Mouse (Mus musculus): ENCODE results near the gene Rps16. TPM values are rescaled to one million over a fixed set of nuclear protein-coding genes. Genes with fewer than 3 reads are reported as not detected.

The Rps16 gene
- total RNA-seq (2021), result 100 to 1,000 TPM; 540 to 612 TPM
- long read RNA-seq, experiment 1, transcript Rps16-201 (5 exons, 1,109 nt), result major isoform, 172 of 172 reads
- long read RNA-seq, experiment 1, partial matches to known transcripts, result 0 of 172 reads
- long read RNA-seq, experiment 1, other reads (novel, unspliced or antisense), result 0 of 172 reads
- long read RNA-seq, experiment 2, transcript Rps16-201 (5 exons, 1,109 nt), result major isoform, 201 of 205 reads
- long read RNA-seq, experiment 2, partial matches to known transcripts, result 1 of 205 reads
- long read RNA-seq, experiment 2, other reads (novel, unspliced or antisense), result 3 of 205 reads

DNA sequence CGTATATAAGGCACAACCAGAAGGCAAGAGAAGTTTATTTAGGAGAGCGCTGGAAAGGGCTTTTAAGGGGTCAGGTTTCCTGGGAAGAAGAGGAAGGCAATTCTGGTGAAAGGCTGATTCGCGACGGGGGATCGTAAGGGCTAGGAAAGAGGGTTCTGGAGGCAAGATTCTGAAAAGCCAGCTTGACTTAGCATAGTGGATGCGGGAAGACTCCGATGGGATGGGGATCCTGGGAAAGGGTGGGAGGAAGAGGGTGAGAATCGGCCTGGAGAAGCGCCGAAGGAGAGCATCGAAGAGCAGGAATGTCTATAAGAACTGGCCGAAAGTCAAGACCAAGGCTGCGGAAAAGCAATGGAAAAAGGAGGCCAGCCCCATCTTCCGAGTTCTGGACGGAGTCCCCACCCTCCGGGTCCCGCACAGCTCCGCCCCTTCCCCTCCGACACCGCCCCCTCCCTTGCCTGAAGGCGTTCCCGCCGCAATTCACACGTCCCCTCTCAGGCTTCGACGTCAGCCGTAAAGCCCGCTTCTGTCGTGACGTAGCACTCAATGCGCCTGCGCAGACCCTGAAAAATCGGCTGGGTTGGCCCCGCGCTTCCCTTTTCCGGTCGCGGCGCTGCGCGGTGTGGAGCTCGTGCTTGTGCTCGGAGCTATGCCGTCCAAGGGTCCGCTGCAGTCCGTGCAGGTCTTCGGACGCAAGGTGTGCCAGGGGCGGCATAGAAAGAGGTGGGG, at the start of gene Rps16:
Rps16 (plus strand) TSS at position 498 of the 729 bp plus-strand sequence.
- DNase-seq, result peak; percentile 99

DNA sequence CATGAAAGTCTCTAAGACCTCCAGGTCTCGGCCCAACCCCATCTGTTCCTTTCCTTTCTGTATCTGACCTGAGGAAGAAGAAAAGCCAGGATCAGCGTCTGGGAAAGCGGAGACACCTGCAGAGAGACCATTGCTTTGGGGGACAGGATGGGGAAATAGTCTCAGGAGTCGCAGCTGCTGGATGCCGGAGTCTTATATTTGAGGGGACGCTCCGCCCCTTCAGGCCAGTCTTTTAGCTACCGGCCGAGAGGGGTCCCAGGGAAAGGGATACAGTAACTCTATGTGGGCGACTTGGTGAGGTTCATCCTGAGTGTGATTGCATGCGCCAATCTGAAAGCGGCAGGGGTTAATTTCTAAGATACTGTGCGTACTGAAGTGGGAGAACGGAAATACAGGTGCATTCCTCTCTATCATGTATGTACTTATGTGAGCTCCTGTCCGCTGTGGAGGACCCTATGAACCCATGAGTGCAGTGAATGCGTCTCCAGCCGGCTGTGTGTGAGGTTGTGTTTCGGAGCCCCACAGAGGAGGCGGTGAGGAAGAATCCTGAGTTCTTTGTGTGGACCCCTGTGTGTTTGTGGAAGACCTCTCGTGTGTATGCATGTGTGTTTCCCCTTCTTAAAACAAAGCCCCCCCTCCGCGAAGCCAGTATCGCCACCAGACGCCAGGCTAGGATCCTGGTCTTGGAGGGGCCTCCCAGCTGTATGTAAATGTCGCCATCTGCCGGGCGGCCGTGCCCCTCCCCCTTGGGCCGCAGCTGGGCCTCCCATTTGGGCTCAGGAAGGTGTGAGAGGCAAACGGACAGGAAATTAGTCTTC, 48.6 kb upstream of the Rps16 start, which contains the start of gene Dll3:
Dll3 (minus strand) TSS at position 623 of the 818 bp plus-strand sequence.
- intact Hi-C loops (cut with DNase I), result loop anchor here (2.0 to 5.0 kb wide), 3 partner anchors 25 to 250 kb away; partner anchors contain the start of genes Eid2b and Psmc4
- peak; percentile 64 to 78 for DNase-seq

More for the DNA sequence above, at the start of gene Rps16:
- intact Hi-C loops (cut with DNase I), result no loop called here

DNA sequence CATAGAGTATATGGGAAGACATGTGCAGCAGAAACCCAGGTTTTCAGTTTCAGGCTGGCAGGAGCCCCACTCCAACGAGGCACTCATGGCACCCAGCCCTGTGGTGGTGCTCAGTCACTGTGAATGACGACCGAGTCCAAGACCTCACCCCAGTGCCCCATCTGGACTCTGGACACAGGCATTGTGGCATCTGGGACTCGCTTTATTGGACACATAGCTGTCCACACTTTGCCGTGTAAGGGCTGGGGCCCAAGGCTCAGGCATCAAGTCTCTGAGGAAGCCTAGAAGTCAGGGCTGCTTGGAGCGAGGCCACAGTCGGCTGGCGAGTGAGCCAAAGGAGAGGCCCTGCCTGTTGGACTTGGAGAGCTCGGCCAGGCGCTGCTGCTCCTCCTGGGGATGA, 44.8 kb upstream of the Rps16 start:
- intact Hi-C loops (cut with DNase I), result no loop called here
- no peak for DNase-seq

DNA sequence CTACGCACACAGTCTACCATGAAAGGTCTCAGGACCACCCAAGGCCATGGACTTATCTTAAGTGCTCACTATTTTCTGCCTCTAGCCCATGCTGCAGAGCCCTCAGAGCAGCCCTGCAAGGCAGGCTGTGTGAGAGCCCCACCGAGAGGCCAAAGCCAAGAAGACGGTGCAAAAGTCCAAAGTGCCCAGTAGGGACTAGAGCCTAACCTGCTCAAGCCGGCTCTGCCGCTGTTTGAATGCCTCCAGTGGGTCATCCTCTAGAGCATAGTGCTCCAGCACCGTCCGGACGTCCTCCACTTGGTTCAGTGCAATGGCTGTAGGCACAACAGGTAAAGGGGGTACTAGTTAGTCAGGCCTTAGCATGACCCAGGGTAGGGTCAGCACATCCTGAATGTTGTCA, 44.2 kb upstream of the Rps16 start:
- DNase-seq, result no peak
- intact Hi-C loops (cut with DNase I), result no loop called here

DNA sequence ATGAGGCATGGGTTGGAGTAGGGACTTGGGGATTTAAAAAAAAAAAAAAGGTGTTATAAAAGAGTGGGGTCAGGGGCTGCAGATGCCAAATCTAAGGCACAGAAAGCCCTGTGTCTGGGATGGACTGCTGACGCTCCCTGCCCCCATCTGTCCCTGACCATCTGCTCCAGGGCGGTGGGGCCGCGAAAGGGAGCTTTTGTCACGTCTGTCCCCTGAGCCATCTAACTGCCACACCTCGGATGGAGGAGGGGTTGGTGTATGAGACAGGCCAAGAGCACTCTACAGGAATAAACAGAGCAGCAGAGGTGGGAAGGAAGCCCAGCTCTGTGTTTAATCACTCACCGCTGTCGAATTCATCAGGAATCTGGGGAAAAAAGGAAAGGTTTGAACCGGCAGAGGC, 40.7 kb upstream of the Rps16 start:
- intact Hi-C loops (cut with DNase I), result no loop called here

DNA sequence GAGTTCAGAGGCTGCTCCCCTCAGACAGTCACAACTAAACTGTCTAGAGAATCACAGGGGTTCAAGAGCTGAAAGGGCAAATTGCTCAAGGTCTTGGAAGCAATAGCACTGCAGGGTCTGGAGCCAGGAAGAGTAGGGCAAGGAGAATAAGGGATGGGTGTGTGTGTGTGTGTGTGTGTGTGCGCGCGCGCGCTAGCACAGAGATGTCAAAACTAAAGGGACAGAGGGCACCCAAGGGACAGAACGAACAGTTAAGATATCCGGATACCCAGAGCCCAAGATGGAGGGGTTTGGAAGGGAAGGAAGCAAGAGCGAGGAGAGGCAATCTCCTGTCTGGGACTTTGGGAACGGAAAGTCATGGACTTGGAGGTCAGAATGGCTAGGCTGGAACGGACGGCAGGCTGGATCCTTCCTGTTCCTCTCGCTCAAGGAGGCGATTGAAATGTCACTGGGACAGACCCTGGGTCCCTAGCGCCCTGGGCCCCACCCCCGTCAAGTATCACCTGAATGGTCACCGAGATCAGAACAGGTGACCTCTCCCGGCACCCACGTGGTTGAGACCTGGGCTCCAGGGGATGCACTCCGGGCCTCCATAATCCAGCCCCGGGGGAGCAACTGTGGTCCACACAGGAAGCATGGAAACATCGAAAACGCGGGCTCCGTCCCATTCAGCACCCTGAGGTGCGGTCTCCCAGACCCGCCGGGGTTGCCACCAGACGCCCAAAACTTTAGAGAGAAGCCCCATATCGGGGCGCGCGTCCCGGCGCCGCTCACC, 39.1 kb upstream of the Rps16 start:
- intact Hi-C loops (cut with DNase I), result no loop called here
- DNase-seq, result no peak

More for the DNA sequence above, 40.7 kb upstream of the Rps16 start:
- DNase-seq, result no peak

DNA sequence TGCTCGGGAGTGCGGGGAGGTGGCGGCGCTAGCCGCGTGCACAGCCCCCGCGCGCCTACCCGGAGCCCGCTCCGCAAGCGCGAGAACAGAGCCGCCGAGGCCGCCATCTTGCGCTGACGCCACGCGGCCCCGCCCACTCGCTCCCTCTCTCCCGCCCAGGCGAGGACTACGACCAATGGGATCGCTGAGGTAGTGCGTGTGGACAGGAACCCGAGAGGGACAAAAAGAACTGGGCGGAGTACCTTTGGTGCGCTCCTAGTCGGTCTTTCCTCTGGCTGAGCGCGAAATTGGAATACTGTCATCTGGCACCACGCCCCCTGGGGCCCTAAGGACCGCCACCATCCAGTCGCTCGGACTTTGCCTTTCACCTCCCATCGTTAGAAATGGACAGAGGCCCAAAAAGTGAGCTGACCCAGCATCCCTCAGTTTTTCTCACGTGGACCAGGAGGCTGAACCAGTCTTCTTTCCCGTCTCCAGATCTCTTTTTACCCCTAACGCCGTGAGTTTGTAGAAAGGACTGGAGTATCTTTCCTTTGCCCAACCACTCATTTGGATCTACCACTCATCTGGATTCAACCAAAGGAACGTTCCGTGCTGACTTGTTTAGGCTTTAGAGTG, 38.4 kb upstream of the Rps16 start, which contains the start of gene Timm50:
Timm50 (minus strand) TSS at position 147 of the 618 bp plus-strand sequence.
- peak; percentile 97 to 98 for DNase-seq
- intact Hi-C loops (cut with DNase I), result no loop called here

DNA sequence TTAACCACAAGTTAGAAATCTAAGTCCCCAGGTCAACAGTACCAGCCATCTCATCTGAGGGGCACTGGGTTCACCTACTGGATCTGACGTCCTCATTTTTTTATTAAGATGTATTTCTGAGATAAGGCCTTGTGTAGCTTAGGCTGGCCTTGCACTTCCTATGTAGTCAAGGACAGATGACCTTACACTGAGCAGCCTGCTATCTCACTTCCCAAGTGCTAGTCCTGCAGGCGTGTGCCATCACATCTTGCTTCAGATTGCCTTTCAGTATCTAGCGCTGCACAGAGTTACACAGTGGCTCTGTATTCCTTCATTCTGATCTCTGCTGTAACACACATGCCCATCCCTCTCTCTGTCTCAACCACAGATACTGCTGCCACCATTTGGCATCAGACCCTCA, 32.4 kb upstream of the Rps16 start:
- intact Hi-C loops (cut with DNase I), result no loop called here

DNA sequence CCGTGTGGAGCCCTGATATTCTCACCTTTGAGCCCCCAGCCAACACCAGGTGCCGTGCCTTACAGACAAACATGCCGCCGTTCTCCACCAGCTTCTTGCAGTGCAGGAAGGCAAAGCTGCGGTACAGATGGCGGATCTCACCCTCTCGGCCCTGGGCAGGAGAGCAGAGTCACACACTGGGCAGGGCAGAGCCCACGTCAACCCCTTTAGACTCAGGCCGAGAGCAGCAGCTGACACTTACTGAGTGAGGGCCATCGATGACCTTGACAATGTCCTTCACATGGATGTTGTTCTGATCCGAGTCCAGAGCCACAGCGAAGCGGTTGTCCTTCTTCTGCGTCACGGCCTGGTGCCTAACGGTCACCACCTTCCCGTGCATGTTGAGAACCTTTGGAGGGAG, 31.7 kb upstream of the Rps16 start:
- intact Hi-C loops (cut with DNase I), result no loop called here
- no peak for DNase-seq

More for the DNA sequence above, 32.4 kb upstream of the Rps16 start:
- no peak for DNase-seq

DNA sequence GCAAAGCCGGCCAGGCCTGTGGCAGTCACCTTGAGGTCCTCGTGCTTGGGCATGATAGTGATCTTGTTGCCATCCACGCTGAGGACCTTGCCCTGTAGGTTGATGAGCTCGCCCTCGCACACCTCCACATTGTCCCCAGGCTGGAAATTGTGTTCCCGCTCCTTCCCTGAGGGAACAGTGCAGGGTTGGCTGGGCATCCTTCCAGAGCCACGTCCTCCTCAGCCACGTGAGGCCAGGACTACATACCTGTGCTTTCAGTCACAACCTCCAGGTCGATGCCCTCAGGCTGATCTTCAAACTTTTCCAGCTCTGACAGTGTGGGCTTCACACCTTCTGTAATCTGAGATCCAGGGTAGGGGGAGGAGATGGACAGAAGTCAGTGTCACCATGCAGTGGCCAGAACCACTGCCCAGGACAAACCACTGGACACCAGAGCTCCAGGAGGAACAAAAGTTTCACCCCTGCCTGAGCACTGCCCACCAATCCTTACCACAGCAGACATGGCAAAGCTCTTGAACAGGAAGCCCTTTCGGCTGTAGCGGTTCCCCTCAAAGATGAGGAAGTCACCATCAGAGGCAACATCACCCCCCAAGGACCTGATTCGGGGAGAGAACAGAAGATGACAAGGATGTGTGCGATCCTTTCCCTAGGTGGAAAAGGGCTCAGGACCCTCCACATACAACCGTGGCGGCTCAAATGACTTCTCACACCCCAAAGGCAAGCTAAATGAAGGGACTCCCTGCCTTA, 28.3 kb upstream of the Rps16 start:
- intact Hi-C loops (cut with DNase I), result no loop called here
- no peak for DNase-seq

DNA sequence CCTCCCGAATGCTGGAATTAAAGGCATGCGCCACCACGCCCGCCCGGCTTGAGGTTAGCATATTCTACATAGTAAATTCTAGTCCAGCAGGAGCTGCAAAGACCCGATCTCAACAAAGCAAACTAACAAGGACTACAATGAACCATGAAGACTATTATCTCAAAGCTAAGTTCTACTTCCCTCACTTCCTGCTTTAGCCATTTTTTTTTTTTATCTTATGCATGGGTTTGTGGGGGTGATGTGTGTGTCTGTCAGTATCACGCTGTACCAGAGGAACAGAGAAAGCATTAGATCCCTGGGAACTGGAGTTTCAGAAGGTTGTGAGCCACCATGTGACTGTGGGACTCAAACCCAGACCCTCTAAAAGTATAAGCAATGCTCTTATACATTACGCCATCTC, 25.2 kb upstream of the Rps16 start:
- intact Hi-C loops (cut with DNase I), result no loop called here

DNA sequence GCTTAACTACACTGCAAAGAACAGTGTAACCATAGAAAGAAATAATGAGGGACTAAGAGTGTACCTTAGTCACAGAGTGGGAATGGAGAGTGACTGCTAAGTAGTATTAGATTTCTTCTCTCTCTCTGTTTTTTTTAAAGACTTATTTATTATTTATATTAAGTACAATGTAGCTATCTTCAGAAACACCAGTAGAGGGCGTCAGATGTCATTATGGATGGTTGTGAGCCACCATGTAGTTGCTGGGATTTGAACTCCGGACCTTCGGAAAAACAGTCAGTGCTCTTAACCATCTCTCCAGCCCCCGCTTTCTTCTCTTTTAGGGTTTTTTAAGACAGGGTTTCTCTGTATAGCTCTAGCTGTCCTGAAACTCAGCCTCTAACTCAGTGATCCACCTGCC, 24.0 kb upstream of the Rps16 start:
- DNase-seq, result no peak
- intact Hi-C loops (cut with DNase I), result no loop called here

More for the DNA sequence above, 25.2 kb upstream of the Rps16 start:
- no peak for DNase-seq

DNA sequence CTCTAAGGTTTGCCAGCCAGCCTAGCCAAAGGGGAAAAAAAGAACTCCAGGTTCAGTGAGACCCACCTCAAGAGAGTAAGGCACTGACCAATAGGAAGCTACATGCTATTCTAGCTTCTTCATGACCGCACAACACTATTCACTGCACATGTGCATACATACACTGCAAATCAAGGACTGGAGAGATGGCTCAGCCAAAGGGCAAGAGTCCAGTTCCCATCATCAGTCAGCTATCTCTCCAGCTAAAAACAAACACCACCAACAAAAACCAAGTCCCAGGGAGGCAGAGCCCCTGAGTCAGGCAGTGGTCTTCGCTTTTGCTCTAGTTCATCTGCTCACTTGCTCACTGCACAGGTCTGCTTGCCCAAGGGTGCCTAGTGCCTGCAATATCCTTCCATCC, 22.2 kb upstream of the Rps16 start:
- DNase-seq, result no peak

DNA sequence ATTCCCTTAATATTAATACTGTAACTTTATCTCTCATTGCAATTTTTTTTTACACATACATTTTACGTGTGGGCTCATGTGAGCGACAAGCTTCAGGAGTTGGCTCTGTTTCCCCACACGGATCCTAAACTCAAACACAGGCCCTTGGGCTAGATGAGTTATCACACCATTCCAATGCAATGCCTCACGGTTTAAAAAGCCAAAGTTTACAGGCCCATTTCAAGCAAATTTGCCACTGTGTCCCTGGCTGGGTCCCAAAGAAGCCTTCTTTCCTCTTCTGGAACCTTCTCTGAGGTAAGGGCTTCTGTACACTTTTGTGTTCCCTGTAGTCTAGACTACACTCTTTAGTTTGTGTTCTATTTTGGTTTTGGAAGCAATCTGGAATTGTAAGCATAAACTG, 15.9 kb upstream of the Rps16 start:
- DNase-seq, result no peak
- intact Hi-C loops (cut with DNase I), result no loop called here

More for the DNA sequence above, 22.2 kb upstream of the Rps16 start:
- intact Hi-C loops (cut with DNase I), result no loop called here

DNA sequence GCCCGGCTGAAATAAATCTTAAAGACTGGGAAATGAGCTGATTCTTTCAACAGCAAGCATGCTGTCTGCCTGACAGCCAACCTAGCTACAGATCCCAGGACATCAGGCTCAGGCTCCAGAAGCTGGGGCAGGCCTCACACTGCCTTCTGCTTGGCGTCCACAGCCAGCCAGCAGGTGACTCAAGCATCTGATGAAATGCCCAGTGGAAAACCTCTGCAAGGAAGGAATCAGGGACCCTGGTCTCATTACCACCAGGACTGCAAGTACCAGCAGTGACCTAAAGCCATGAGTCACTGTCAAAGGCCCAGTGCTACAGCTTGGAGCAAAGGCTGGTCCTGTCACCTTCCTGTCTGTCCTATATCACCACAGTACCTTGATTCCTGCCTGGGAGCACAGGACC, 15.0 kb upstream of the Rps16 start:
- intact Hi-C loops (cut with DNase I), result loop anchor here (5.0 kb wide), 1 partner anchor 58 kb away; the partner anchor contains the start of gene Eid2b
- no peak for DNase-seq

DNA sequence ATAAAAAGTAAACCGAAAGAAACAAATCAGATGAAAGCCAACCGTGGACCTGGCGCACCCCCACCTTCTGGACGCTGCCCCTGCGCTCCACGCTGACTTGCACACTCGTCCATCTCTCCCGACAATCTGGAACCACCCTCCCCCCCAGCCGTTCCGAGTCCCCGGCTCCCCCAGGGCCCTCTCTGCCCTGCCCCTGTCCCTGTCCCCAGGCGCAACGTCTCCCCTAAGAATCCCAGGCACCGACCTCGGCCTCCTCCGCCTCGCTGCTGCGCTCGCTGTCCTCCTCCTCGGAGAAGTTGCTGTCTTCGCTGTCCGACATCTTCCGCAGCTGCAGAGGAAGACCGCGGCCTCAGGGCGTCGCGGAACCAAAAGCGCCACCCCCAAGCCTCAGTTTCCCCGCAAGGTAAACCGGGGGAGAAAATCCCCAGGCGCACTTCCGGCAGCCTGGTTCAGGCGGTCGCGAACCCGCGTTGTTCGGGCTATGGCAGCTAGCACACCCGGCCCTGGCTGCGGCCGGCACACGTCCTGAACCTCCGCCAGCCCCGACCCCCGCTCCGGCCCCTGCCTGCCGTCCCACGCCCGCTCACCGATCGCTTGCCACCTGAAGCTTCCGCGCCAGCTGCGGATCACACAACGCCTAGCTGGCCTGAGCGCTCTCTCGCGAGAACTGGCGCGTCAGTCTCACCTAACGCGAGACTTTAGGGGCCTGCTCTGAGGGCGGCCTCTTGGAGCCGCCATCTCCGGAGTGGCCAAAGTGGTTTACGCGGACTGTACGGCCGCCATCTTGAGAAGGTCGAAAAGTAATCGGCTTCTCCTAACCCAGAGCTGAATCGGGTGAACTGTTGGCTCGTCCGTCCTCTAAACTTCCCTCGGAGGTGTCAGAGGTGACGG, 12.1 kb upstream of the Rps16 start, which contains the start of gene Supt5:
Supt5 (minus strand) TSS at position 639 of the 891 bp plus-strand sequence.
- DNase-seq, result peak; percentile 97 to 98
- intact Hi-C loops (cut with DNase I), result loop anchor here (5.0 kb wide), 1 partner anchor 61 kb away; the partner anchor contains the start of gene Eid2b

DNA sequence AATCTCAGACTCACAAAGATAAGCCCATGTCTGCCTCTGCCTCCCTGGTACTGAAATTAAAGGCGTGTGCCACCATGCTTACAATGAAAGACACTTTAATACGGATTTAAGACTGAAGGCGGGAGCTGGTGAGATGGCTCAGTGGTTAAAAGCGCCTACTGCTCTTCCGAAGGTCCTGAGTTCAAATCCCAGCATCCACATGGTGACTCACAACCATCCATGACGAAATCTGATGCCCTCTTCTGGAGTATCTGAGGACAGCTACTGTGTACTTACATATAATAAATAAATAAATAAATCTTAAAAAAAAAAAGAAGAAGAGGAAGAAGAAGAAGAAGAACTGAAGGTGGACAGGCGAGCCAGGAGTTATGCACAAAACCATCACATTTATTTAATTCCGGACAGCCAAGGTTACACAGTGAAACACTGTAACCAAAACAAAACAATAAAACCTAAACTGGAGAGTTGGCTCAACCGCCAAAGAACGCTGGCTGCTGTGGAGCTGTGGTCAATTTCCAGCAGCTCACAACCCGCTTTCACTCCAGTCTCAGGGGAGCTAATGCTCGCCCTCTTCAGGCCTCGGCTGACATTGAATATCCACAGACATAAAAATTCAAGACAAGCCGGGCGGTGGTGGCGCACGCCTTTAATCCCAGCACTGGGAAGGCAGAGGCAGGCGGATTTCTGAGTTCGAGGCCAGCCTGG, 11.1 kb upstream of the Rps16 start:
- intact Hi-C loops (cut with DNase I), result loop anchor here (5.0 kb wide), 1 partner anchor 62 kb away; the partner anchor contains the start of gene Eid2b
- DNase-seq, result peak; percentile 56 to 65
